Mouse (Mus musculus) limb, embryonic 14.5 days (tissue): ENCODE data around the gene Ly6g5b. TPM values are rescaled to one million over a fixed set of nuclear protein-coding genes. Genes with fewer than 3 reads are reported as not detected.

ENCODE experiments used
- ATAC-seq: fragments of 200-750 bp; cut with Nextera tagmentation; 2 replicates; pipeline ENCODE4 v1.8.0; 2017; ENCODE audit warnings: low read depth, moderate number of reproducible peaks, moderate TSS enrichment; ENCODE audit not compliant: low FRiP score
- DNase-seq: peaks from one replicate; pipeline ENCODE4 v3.0.0-alpha.2; 2015; ENCODE audit warnings: low spot score
- H3K27ac ChIP-seq: fragments of 300-500 bp; sonication (generic); replicated peaks from 2 replicates; pipeline ENCODE4 v1.5.1; 2014; ENCODE audit warnings: low read depth, mild to moderate bottlenecking, low read length, moderate library complexity, mixed read lengths
- H3K27me3 ChIP-seq: fragments of 300-500 bp; sonication (generic); 2 replicates; pipeline ENCODE4 v1.6.1; 2014; ENCODE audit warnings: low read length, mixed read lengths; ENCODE audit not compliant: control insufficient read depth, insufficient read depth
- H3K36me3 ChIP-seq: fragments of 300-500 bp; sonication (generic); 2 replicates; pipeline ENCODE4 v1.6.1; 2014; ENCODE audit warnings: mild to moderate bottlenecking, low read length, moderate library complexity, mixed read lengths; ENCODE audit not compliant: control insufficient read depth, insufficient read depth
- H3K4me1 ChIP-seq: fragments of 300-500 bp; sonication (generic); 2 replicates; pipeline ENCODE4 v1.6.1; 2014; ENCODE audit warnings: antibody characterized with exemption, low read length, mixed read lengths; ENCODE audit not compliant: control insufficient read depth, insufficient read depth
- H3K4me2 ChIP-seq: fragments of 300-500 bp; sonication (generic); replicated peaks from 2 replicates; pipeline ENCODE4 v1.6.1; 2014; ENCODE audit warnings: low read depth, mild to moderate bottlenecking, low read length, moderate library complexity; ENCODE audit not compliant: severe bottlenecking
- H3K4me3 ChIP-seq: fragments of 300-500 bp; sonication (generic); replicated peaks from 2 replicates; pipeline ENCODE4 v1.5.1; 2014; ENCODE audit warnings: low read length
- H3K9ac ChIP-seq: fragments of 300-500 bp; sonication (generic); 2 replicates; pipeline ENCODE4 v1.6.1; 2014; ENCODE audit warnings: mild to moderate bottlenecking, low read depth, low read length, moderate library complexity; ENCODE audit not compliant: severe bottlenecking
- H3K9me3 ChIP-seq: fragments of 300-500 bp; sonication (generic); 2 replicates; pipeline ENCODE4 v1.6.1; 2016; ENCODE audit warnings: low read length; ENCODE audit not compliant: control insufficient read depth
- POLR2A ChIP-seq: fragments of 200-500 bp; IDR thresholded peaks from 2 replicates; pipeline ENCODE4 v1.8.0; 2012; ENCODE audit warnings: inconsistent platforms, mild to moderate bottlenecking, moderate library complexity, borderline replicate concordance; ENCODE audit not compliant: insufficient read depth, insufficient read length; ENCODE audit errors: extremely low read depth
- WGBS: fragments of 180-500 bp; shearing (Covaris S2); extraction: QIAGEN DNeasy Blood & Tissue Kit; methylation state at CpG from one replicate; pipeline ENCODE4 v1.1.7; 2014; 5-methylcytosine and 5-hydroxymethylcytosine counted together
- polyA plus RNA-seq, 2 experiments: library from polyadenylated mRNA; depleted of rRNA in 1 of 2; stranded (reverse) in 1 of 2; unstranded in 1 of 2; fragments of >200 nt; fragmentation: Nextera tagmentation in 1 of 2; extraction: Ambion mirVana in 1 of 2; gene quantifications; 2 replicates each; pipeline versions ENCODE4 v1.2.1 to v1.2.3; 2012 to 2014

Gene Ly6g5b
- polyA plus RNA-seq, 2 experiments, result 0.59 to 2.1 TPM

DNA sequence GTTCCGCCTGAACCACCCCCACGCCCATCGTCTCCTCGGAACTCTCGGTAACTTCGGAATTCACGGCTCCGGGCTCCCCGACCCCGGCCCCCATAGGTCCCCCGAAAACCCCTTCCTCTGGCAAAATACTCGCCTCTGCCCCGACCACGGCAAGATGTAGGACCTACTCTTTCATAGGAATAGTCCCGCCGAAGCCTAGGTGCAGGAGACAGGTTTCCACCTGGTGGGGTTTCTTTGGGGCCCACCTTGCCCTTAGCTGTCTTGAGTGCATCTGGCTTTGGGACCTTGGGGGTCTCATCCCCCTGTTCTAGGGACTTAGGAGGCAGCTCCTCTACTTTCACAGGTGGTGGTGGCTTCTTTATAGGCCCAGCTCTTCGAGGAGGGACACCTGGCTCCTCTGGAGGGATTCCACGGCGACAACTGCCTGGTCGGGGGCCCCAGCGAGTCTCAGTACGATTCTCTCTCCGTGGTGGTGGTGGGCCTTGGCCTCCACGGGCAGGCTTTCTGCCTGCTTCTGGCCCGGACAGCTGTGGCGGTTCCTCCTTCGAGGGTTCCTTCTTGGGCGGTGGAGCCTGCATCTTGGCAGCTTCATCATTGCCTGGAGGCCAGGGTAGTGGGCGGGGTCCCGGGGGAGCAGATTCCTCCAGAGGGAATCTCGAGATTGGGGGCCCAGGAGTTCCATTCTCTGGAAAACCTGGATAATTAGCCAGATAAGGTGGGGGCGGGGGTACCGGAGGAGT, 41.4 kb upstream of the Ly6g5b start:
- no peak for DNase-seq
- H3K4me1 ChIP-seq, result no peaks in the 10 kb centered on the region
- no peaks in the 10 kb centered on the region for H3K9me3 ChIP-seq
- no peak for ATAC-seq
- H3K36me3 ChIP-seq, result peaks cover 100% of the 10 kb centered on the region
- no peak overlapping the region for H3K4me2 ChIP-seq
- H3K4me3 ChIP-seq, result no peak overlapping the region
- no peak for TF ChIP-seq POLR2A
- no peak overlapping the region for H3K27ac ChIP-seq
- H3K27me3 ChIP-seq, result no peaks in the 10 kb centered on the region
- H3K9ac ChIP-seq, result no peak overlapping the region
- 89% methylated on average over 33 of the region's 33 CpGs for WGBS

DNA sequence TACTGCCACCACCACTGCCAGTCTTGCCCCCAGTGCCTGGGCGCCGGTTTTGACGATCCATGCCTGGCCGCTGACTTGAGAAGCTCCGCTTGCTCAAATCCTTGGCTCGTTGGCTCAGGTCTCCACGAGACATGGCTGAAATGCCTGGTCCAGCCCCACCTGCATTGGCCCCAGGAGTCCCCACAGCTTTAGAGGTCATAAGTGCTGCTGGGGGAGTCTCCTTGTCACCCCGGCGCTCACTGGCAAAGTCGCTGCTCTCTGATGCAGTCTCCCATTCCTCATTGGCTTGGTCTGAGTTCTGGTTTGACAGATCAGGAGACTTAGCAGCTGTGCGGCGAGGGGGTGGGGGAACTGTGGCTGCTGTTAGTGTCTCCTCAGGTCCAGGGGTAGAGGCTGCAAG, 40.2 kb upstream of the Ly6g5b start:
- no peak overlapping the region for H3K4me2 ChIP-seq
- H3K4me1 ChIP-seq, result no peaks in the 10 kb centered on the region
- no peak overlapping the region for H3K27ac ChIP-seq
- H3K9ac ChIP-seq, result no peak overlapping the region
- no peak for ATAC-seq
- no peaks in the 10 kb centered on the region for H3K9me3 ChIP-seq
- H3K36me3 ChIP-seq, result peaks cover 99% of the 10 kb centered on the region
- WGBS, result 90% methylated on average over 12 of the region's 12 CpGs
- no peak for TF ChIP-seq POLR2A
- no peak overlapping the region for H3K4me3 ChIP-seq
- no peak for DNase-seq
- no peaks in the 10 kb centered on the region for H3K27me3 ChIP-seq

DNA sequence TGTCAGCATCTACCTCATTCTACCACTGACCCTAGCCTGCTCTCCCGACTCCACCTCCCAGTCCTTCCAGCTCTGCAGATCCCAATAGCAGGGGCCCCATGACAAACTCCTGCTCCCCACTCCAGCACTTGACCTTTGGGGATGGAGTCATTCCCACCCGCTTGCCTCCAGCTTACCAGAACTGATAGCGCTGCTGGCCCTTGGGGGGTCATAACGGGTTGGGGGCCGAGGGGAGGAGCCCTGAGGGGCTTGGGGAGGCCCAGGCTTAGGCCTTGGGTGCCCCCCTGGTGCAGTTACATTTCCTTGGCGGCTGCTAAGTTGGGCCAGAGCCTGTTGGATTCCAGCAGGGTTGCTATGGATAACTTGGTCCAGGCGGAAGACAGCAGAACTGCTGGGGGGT, 39.4 kb upstream of the Ly6g5b start:
- Histone ChIP-seq H3K27ac (no peak overlapping the region), H3K4me2 (no peak overlapping the region), H3K9ac (0 out of 2 replicates have a peak overlapping the region, but pooled peaks have one; percentile 25), H3K27me3 (no peaks in the 10 kb centered on the region), H3K36me3 (peaks cover 99% of the 10 kb centered on the region), H3K9me3 (no peaks in the 10 kb centered on the region), H3K4me1 (no peaks in the 10 kb centered on the region), H3K4me3 (no peak overlapping the region)
- WGBS, result 84% methylated on average over 7 of the region's 7 CpGs
- no peak for DNase-seq
- TF ChIP-seq POLR2A, result no peak
- no peak for ATAC-seq

DNA sequence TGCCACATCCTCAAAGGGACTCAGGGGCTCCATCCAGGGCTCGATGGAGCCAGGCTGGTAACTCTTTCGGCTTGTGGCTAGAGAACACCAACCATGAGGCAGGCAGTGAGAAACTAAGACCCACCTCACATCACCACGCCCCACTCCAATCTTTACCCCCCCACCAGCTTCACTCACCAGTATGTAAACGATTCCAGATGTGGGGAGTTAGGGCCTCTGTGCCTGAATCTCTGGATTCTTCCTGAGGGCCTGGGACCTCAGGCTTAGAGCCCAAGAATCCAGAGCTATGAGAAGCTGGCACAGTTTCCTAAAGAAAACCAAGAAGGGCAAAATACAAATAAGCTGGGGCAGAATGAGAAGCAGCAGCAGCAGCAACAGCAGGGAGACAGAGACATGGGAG, 38.7 kb upstream of the Ly6g5b start:
- whole genome bisulfite sequencing, result 63% methylated on average over 4 of the region's 4 CpGs
- no peak overlapping the region for H3K4me3 ChIP-seq
- no peaks in the 10 kb centered on the region for H3K4me1 ChIP-seq
- DNase-seq (no peak), ATAC-seq (no peak)
- H3K9ac ChIP-seq, result 0 out of 2 replicates have a peak overlapping the region, but pooled peaks have one; percentile 25
- H3K27ac ChIP-seq, result no peak overlapping the region
- peaks cover 99% of the 10 kb centered on the region for H3K36me3 ChIP-seq
- no peaks in the 10 kb centered on the region for H3K9me3 ChIP-seq
- H3K4me2 ChIP-seq, result no peak overlapping the region
- no peaks in the 10 kb centered on the region for H3K27me3 ChIP-seq
- no peak for TF ChIP-seq POLR2A

DNA sequence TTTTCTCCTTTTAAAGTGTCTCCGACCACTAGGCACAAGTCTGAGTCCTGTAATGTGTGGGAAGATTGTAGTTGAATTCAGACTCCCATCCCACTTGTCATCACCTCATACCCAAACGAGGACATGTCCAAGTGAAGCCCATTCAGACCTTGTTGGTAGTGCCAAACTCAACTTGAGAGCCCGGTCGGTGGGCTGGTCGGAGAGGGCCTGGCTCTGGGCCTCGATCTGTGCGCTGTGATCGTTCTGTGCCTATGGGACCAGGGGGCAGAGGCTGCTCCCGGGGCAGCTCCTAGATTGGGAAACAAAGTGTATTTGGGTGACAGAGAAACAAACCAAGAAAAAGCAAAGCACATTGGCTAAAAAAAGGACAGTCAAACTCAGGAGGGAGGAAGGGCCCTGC, 37.8 kb upstream of the Ly6g5b start:
- H3K4me1 ChIP-seq, result no peaks in the 10 kb centered on the region
- H3K9ac ChIP-seq, result no peak overlapping the region
- DNase-seq (no peak), ATAC-seq (no peak)
- no peaks in the 10 kb centered on the region for H3K9me3 ChIP-seq
- H3K36me3 ChIP-seq, result peaks cover 99% of the 10 kb centered on the region
- no peak for TF ChIP-seq POLR2A
- no peak overlapping the region for H3K4me3 ChIP-seq
- no peak overlapping the region for H3K27ac ChIP-seq
- WGBS, result 91% methylated on average over 9 of the region's 9 CpGs
- H3K27me3 ChIP-seq, result no peaks in the 10 kb centered on the region
- H3K4me2 ChIP-seq, result no peak overlapping the region

DNA sequence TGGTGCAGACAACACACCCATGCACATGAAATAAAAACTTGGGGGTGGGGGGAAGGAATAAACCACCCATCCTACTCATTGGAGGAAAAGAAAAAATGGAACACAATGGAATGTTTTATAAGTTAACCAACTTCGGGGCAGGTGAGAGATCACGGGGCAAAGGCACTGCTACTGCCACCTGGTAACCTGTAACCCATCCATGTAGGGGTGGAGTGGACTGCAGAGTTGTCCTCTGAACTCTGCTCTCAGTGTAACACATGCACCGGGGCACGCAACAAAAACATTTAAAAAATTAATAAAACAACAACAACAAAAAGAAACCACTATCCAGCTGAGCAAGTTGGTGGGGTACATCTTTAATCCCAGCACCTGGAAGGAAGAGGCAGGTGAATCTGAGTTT, 36.9 kb upstream of the Ly6g5b start:
- DNase-seq, result no peak
- TF ChIP-seq POLR2A, result no peak
- peaks cover 99% of the 10 kb centered on the region for H3K36me3 ChIP-seq
- H3K27ac ChIP-seq, result no peak overlapping the region
- WGBS, result 94% methylated on average over 4 of the region's 4 CpGs
- H3K9ac ChIP-seq, result no peak overlapping the region
- no peaks in the 10 kb centered on the region for H3K4me1 ChIP-seq
- no peaks in the 10 kb centered on the region for H3K27me3 ChIP-seq
- no peak for ATAC-seq
- no peaks in the 10 kb centered on the region for H3K9me3 ChIP-seq
- no peak overlapping the region for H3K4me2 ChIP-seq
- H3K4me3 ChIP-seq, result no peak overlapping the region
